Mouse (Mus musculus) megakaryocyte, embryonic 14.5 days (primary cell): ENCODE measurements at regions not wholly inside any gene's neighbourhood (a gene's known extent, or its start where the extent isn't known, plus 50 kb on each side); places are given as distances from the start of the nearest gene placed in this dataset.

ENCODE experiments used
- FLI1 ChIP-seq: IDR thresholded peaks from 2 replicates; pipeline ENCODE4 v1.6.1; 2012; ENCODE audit warnings: low read length, inconsistent platforms, mixed read lengths
- GATA1 ChIP-seq: IDR thresholded peaks from 3 replicates; pipeline ENCODE4 v1.6.1; 2012; ENCODE audit warnings: mixed read lengths, low read length, inconsistent platforms, borderline replicate concordance

- no peak for TF ChIP-seq FLI1
- no peak for TF ChIP-seq GATA1
Measured at GRCm38 (mm10) chr10:57160546-57160945, 325.6 kb upstream of the Hsf2 start.
